Mouse (Mus musculus) liver, postnatal 0 days (tissue): ENCODE data around the gene Mbnl2. TPM values are rescaled to one million over a fixed set of nuclear protein-coding genes. Genes with fewer than 3 reads are reported as not detected.

Experiments used
- ATAC-seq: fragments of 200-750 bp; cut with Nextera tagmentation; 2 replicates; pipeline ENCODE4 v1.8.0; 2017; ENCODE audit warnings: mild to moderate bottlenecking, moderate library complexity
- DNase-seq: peaks from one replicate; pipeline ENCODE4 v3.0.0-alpha.2; 2016
- H3K27ac ChIP-seq: fragments of 300-500 bp; sonication (generic); 2 replicates; pipeline ENCODE4 v1.5.1; 2014; ENCODE audit warnings: antibody characterized with exemption, moderate library complexity, mild to moderate bottlenecking, low read depth
- H3K27me3 ChIP-seq: fragments of 300-500 bp; sonication (generic); 2 replicates; pipeline ENCODE4 v1.6.1; 2014; ENCODE audit warnings: low read length, control low read depth, mixed read lengths; ENCODE audit not compliant: insufficient read depth
- H3K36me3 ChIP-seq: fragments of 300-500 bp; sonication (generic); replicated peaks from 2 replicates; pipeline ENCODE4 v1.6.1; 2014; ENCODE audit warnings: mild to moderate bottlenecking, control low read depth, low read length, moderate library complexity, mixed read lengths; ENCODE audit not compliant: insufficient read depth
- H3K4me1 ChIP-seq: fragments of 300-500 bp; sonication (generic); 2 replicates; pipeline ENCODE4 v1.6.1; 2014; ENCODE audit warnings: antibody characterized with exemption, mild to moderate bottlenecking, control low read depth; ENCODE audit not compliant: insufficient read depth
- H3K4me2 ChIP-seq: fragments of 300-500 bp; sonication (generic); 2 replicates; pipeline ENCODE4 v1.6.1; 2014; ENCODE audit warnings: low read depth, mild to moderate bottlenecking, low read length, moderate library complexity, mixed read lengths
- H3K4me3 ChIP-seq: fragments of 300-500 bp; sonication (generic); 2 replicates; pipeline ENCODE4 v1.5.1; 2014; ENCODE audit warnings: low read depth, low read length
- H3K9ac ChIP-seq: fragments of 300-500 bp; sonication (generic); replicated peaks from 2 replicates; pipeline ENCODE4 v1.6.1; 2014; ENCODE audit warnings: mild to moderate bottlenecking, moderate library complexity
- H3K9me3 ChIP-seq: fragments of 300-500 bp; sonication (generic); 2 replicates; pipeline ENCODE4 v1.6.1; 2016; ENCODE audit warnings: mild to moderate bottlenecking, control low read depth, low read length, mixed read lengths
- CTCF ChIP-seq: sonication (generic); IDR thresholded peaks from 2 replicates; pipeline ENCODE4 v1.5.1; 2016; ENCODE audit warnings: antibody characterized with exemption, low read depth
- EP300 ChIP-seq: IDR thresholded peaks from 2 replicates; pipeline ENCODE4 v1.6.1; 2016; ENCODE audit warnings: antibody characterized with exemption, low read depth, mild to moderate bottlenecking
- WGBS: fragments of 180-500 bp; shearing (Covaris S2); extraction: QIAGEN DNeasy Blood & Tissue Kit; methylation state at CpG from one replicate; pipeline ENCODE4 v1.1.7; 2014; ENCODE audit not compliant: insufficient replicate concordance; 5-methylcytosine and 5-hydroxymethylcytosine counted together
- polyA plus RNA-seq: library from polyadenylated mRNA; unstranded; fragments of >200 nt; fragmentation: Nextera tagmentation; extraction: Ambion mirVana; gene quantifications from 2 replicates; pipeline ENCODE4 v1.2.1, GENCODE M21; 2015

Mbnl2 gene
- polyA plus RNA-seq, result 16.0 and 16.9 TPM in 2 replicates

GRCm38 (mm10) chr14:120275246-120276238, at the start of gene Mbnl2:
Gene Mbnl2, plus strand, starts transcription at chr14:120275669.
- ATAC-seq (peak; percentile 96), DNase-seq (peak; percentile 94)
- Histone ChIP-seq H3K36me3 (no peaks in the 10 kb centered on the region), H3K9me3 (no peaks in the 10 kb centered on the region), H3K4me1 (peaks cover 39% of the 10 kb centered on the region), H3K9ac (peak within 1 kb of the TSS; percentile 69), H3K4me3 (peak within 1 kb of the TSS; percentile 83), H3K4me2 (peak within 1 kb of the TSS; percentile 78), H3K27me3 (no peaks in the 10 kb centered on the region), H3K27ac (peak within 1 kb of the TSS; percentile 92)
- no peak for TF ChIP-seq EP300
- TF ChIP-seq CTCF, result no peak
- under 1% methylated on average over 35 of the region's 35 CpGs for WGBS

GRCm38 (mm10) chr14:120232076-120232496, 43.4 kb upstream of the Mbnl2 start:
- no peaks in the 10 kb centered on the region for H3K36me3 ChIP-seq
- WGBS, result 47% methylated on average over 7 of the region's 7 CpGs
- TF ChIP-seq EP300 (no peak), CTCF (no peak)
- H3K9me3 ChIP-seq, result no peaks in the 10 kb centered on the region
- H3K27me3 ChIP-seq, result no peaks in the 10 kb centered on the region
- ATAC-seq (no peak), DNase-seq (no peak)
- H3K27ac ChIP-seq, result no peak overlapping the region
- H3K4me2 ChIP-seq, result no peak overlapping the region
- H3K9ac ChIP-seq, result no peak overlapping the region
- no peaks in the 10 kb centered on the region for H3K4me1 ChIP-seq
- H3K4me3 ChIP-seq, result no peak overlapping the region

GRCm38 (mm10) chr14:120235610-120236009, 39.9 kb upstream of the Mbnl2 start:
- Histone ChIP-seq H3K4me2 (no peak overlapping the region), H3K36me3 (no peaks in the 10 kb centered on the region), H3K9me3 (no peaks in the 10 kb centered on the region), H3K27me3 (no peaks in the 10 kb centered on the region), H3K9ac (no peak overlapping the region), H3K4me3 (no peak overlapping the region), H3K27ac (no peak overlapping the region), H3K4me1 (no peaks in the 10 kb centered on the region)
- DNase-seq (no peak), ATAC-seq (no peak)
- WGBS, result 72% methylated on average over 7 of the region's 7 CpGs
- TF ChIP-seq EP300, result no peak
- no peak for TF ChIP-seq CTCF

GRCm38 (mm10) chr14:120238501-120238900, 37.0 kb upstream of the Mbnl2 start:
- TF ChIP-seq CTCF, result no peak
- Histone ChIP-seq H3K27ac (no peak overlapping the region), H3K4me2 (no peak overlapping the region), H3K4me1 (no peaks in the 10 kb centered on the region), H3K9me3 (no peaks in the 10 kb centered on the region), H3K9ac (no peak overlapping the region), H3K4me3 (no peak overlapping the region), H3K36me3 (no peaks in the 10 kb centered on the region), H3K27me3 (no peaks in the 10 kb centered on the region)
- DNase-seq (no peak), ATAC-seq (no peak)

GRCm38 (mm10) chr14:120240209-120240608, 35.3 kb upstream of the Mbnl2 start:
- Histone ChIP-seq H3K4me3 (no peak overlapping the region), H3K4me1 (no peaks in the 10 kb centered on the region), H3K9me3 (no peaks in the 10 kb centered on the region), H3K27ac (no peak overlapping the region), H3K36me3 (no peaks in the 10 kb centered on the region), H3K4me2 (no peak overlapping the region), H3K27me3 (no peaks in the 10 kb centered on the region), H3K9ac (no peak overlapping the region)
- DNase-seq, result no peak
- no peak for ATAC-seq
- TF ChIP-seq EP300 (no peak), CTCF (no peak)
- 24% methylated on average over 4 of the region's 4 CpGs for WGBS

- H3K4me1 ChIP-seq, result no peaks in the 10 kb centered on the region
- no peaks in the 10 kb centered on the region for H3K9me3 ChIP-seq
- H3K4me3 ChIP-seq, result no peak overlapping the region
- DNase-seq (no peak), ATAC-seq (no peak)
- TF ChIP-seq EP300 (no peak), CTCF (no peak)
- WGBS, result 54% methylated on average over 5 of the region's 5 CpGs
- H3K4me2 ChIP-seq, result no peak overlapping the region
- H3K9ac ChIP-seq, result no peak overlapping the region
- no peak overlapping the region for H3K27ac ChIP-seq
- no peaks in the 10 kb centered on the region for H3K27me3 ChIP-seq
- no peaks in the 10 kb centered on the region for H3K36me3 ChIP-seq
Observed at GRCm38 (mm10) chr14:120242711-120243110, 32.8 kb upstream of the Mbnl2 start.
